Mouse (Mus musculus) MEL (cell line): Measurements from ENCODE around the gene Pop5. TPM values are rescaled to one million over a fixed set of nuclear protein-coding genes. Genes with fewer than 3 reads are reported as not detected.
A peak's percentile ranks its signal among the peaks of the same experiment; 100 is the strongest.

Experiments used
- DNase-seq: peaks from one replicate; pipeline ENCODE4 v3.0.0; 2011; ENCODE audit warnings: low read depth, low spot score
- H3K27ac ChIP-seq: 2 replicates; pipeline ENCODE4 v1.5.1; 2012; ENCODE audit warnings: low read depth, mild to moderate bottlenecking, control low read depth, low read length, moderate library complexity; ENCODE audit not compliant: control insufficient read depth
- H3K27me3 ChIP-seq, 2 experiments: fragments of 150-350 bp in 1 of 2; sonication (generic) in 1 of 2; 2 replicates each; pipeline ENCODE4 v1.6.1; 2012; ENCODE audit warnings: low read length in 2 of 2, mild to moderate bottlenecking in 2 of 2, improper control_type of control experiment in 1 of 2, moderate library complexity in 1 of 2; ENCODE audit not compliant: insufficient read depth in 2 of 2, control insufficient read depth in 1 of 2
- H3K36me3 ChIP-seq, 2 experiments: 2 replicates each; pipeline ENCODE4 v1.6.1; 2012 to 2014; ENCODE audit warnings: low read length in 2 of 2, improper control_type of control experiment in 1 of 2, inconsistent platforms in 1 of 2, mild to moderate bottlenecking in 1 of 2; ENCODE audit not compliant: insufficient read depth in 2 of 2, control insufficient read depth in 1 of 2
- H3K4me1 ChIP-seq, 2 experiments: fragments of 150-350 bp in 1 of 2; sonication (generic) in 1 of 2; 2 replicates each; pipeline ENCODE4 v1.6.1; 2012; ENCODE audit warnings: low read length in 2 of 2, improper control_type of control experiment in 1 of 2, mild to moderate bottlenecking in 1 of 2; ENCODE audit not compliant: insufficient read depth in 2 of 2, control insufficient read depth in 1 of 2
- H3K4me3 ChIP-seq, 2 experiments: fragments of 150-350 bp in 1 of 2; sonication (generic) in 1 of 2; 2 replicates each; pipeline ENCODE4 v1.5.1; 2012; ENCODE audit warnings: low read depth in 2 of 2, low read length in 2 of 2, mild to moderate bottlenecking in 2 of 2, moderate library complexity in 2 of 2, control low read depth in 1 of 2, improper control_type of control experiment in 1 of 2; ENCODE audit not compliant: control insufficient read depth in 1 of 2, insufficient read depth in 1 of 2
- H3K79me2 ChIP-seq: 2 replicates; pipeline ENCODE4 v1.6.1; 2012; ENCODE audit warnings: mild to moderate bottlenecking, low read length, moderate library complexity; ENCODE audit not compliant: control insufficient read depth, poor library complexity, insufficient read depth
- H3K9ac ChIP-seq: 2 replicates; pipeline ENCODE4 v1.6.1; 2012; ENCODE audit warnings: low read depth, mild to moderate bottlenecking, control low read depth, low read length, moderate library complexity; ENCODE audit not compliant: control insufficient read depth, poor library complexity, severe bottlenecking
- H3K9me3 ChIP-seq: fragments of 150-350 bp; sonication (generic); replicated peaks from 2 replicates; pipeline ENCODE4 v1.6.1; 2012; ENCODE audit warnings: mild to moderate bottlenecking, low read length, improper control_type of control experiment, moderate library complexity; ENCODE audit not compliant: insufficient read depth
- CTCF ChIP-seq, 3 experiments: IDR thresholded peaks in 2 of 3; conservative IDR thresholded peaks in 1 of 3; 2 replicates each; pipeline ENCODE4 v1.5.1; 2011 to 2012; ENCODE audit warnings: low read length in 3 of 3, low read depth in 2 of 3, mild to moderate bottlenecking in 2 of 3, improper control_type of control experiment in 1 of 3, inconsistent platforms in 1 of 3, mixed read lengths in 1 of 3, moderate library complexity in 1 of 3; ENCODE audit not compliant: control insufficient read depth in 1 of 3, insufficient read depth in 1 of 3, poor library complexity in 1 of 3, severe bottlenecking in 1 of 3
- E2F4 ChIP-seq: IDR thresholded peaks from 2 replicates; pipeline ENCODE4 v1.6.1; 2011; ENCODE audit warnings: low read depth, low read length, improper control_type of control experiment, borderline replicate concordance
- ELF1 ChIP-seq: IDR thresholded peaks from 2 replicates; pipeline ENCODE4 v1.6.1; 2014; ENCODE audit warnings: low read depth, mild to moderate bottlenecking, inconsistent platforms, low read length, improper control_type of control experiment, moderate library complexity
- EP300 ChIP-seq, 2 experiments: IDR thresholded peaks; 2 replicates each; pipeline ENCODE4 v1.6.1; 2011; ENCODE audit warnings: improper control_type of control experiment in 2 of 2, low read length in 2 of 2, low read depth in 1 of 2, mild to moderate bottlenecking in 1 of 2
- ETS1 ChIP-seq: IDR thresholded peaks from 2 replicates; pipeline ENCODE4 v1.6.1; 2012; ENCODE audit warnings: low read depth, mild to moderate bottlenecking, inconsistent platforms, low read length, improper control_type of control experiment, moderate library complexity
- GABPA ChIP-seq: IDR thresholded peaks from 2 replicates; pipeline ENCODE4 v1.6.1; 2012; ENCODE audit warnings: low read depth, mild to moderate bottlenecking, inconsistent platforms, low read length, improper control_type of control experiment, moderate library complexity
- JUND ChIP-seq: IDR thresholded peaks from 2 replicates; pipeline ENCODE4 v1.6.1; 2011; ENCODE audit warnings: low read depth, mild to moderate bottlenecking, improper control_type of control experiment, low read length
- MAFK ChIP-seq: IDR thresholded peaks from 2 replicates; pipeline ENCODE4 v1.6.1; 2011; ENCODE audit warnings: low read depth, mild to moderate bottlenecking, low read length, improper control_type of control experiment, borderline replicate concordance
- MAZ ChIP-seq: IDR thresholded peaks from 2 replicates; pipeline ENCODE4 v1.6.1; 2012; ENCODE audit warnings: low read depth, mild to moderate bottlenecking, inconsistent platforms, low read length, improper control_type of control experiment
- MEF2A ChIP-seq: IDR thresholded peaks from 2 replicates; pipeline ENCODE4 v1.6.1; 2014; ENCODE audit warnings: low read depth, mild to moderate bottlenecking, inconsistent platforms, low read length, improper control_type of control experiment; ENCODE audit not compliant: poor library complexity, insufficient replicate concordance, severe bottlenecking; ENCODE audit errors: extremely low read depth
- MYB ChIP-seq: IDR thresholded peaks from 2 replicates; pipeline ENCODE4 v1.6.1; 2011; ENCODE audit warnings: mild to moderate bottlenecking, low read depth, low read length, improper control_type of control experiment
- NELFE ChIP-seq: IDR thresholded peaks from 2 replicates; pipeline ENCODE4 v1.6.1; 2011; ENCODE audit warnings: low read depth, low read length, improper control_type of control experiment
- POLR2AphosphoS5 ChIP-seq: IDR thresholded peaks from 2 replicates; pipeline ENCODE4 v1.6.1; 2012; ENCODE audit warnings: low read depth, borderline replicate concordance, mild to moderate bottlenecking, inconsistent platforms, low read length, moderate library complexity, mixed read lengths
- RAD21 ChIP-seq: IDR thresholded peaks from 2 replicates; pipeline ENCODE4 v1.6.1; 2011; ENCODE audit warnings: mild to moderate bottlenecking, low read depth, low read length, improper control_type of control experiment
- RCOR1 ChIP-seq: IDR thresholded peaks from 2 replicates; pipeline ENCODE4 v1.6.1; 2012; ENCODE audit warnings: low read depth, mild to moderate bottlenecking, inconsistent platforms, low read length, improper control_type of control experiment
- SIN3A ChIP-seq: IDR thresholded peaks from 2 replicates; pipeline ENCODE4 v1.6.1; 2012; ENCODE audit warnings: low read length, improper control_type of control experiment, inconsistent platforms
- SMC3 ChIP-seq: IDR thresholded peaks from 2 replicates; pipeline ENCODE4 v1.6.1; 2011; ENCODE audit warnings: low read depth, low read length, improper control_type of control experiment
- TAL1 ChIP-seq: IDR thresholded peaks from 2 replicates; pipeline ENCODE4 v1.6.1; 2012; ENCODE audit warnings: mild to moderate bottlenecking, inconsistent platforms, low read length, moderate library complexity, mixed read lengths
- UBTF ChIP-seq: IDR thresholded peaks from 2 replicates; pipeline ENCODE4 v1.6.1; 2012; ENCODE audit warnings: low read depth, mild to moderate bottlenecking, inconsistent platforms, low read length, improper control_type of control experiment, moderate library complexity, borderline replicate concordance; ENCODE audit not compliant: insufficient read depth
- USF1 ChIP-seq: IDR thresholded peaks from 2 replicates; pipeline ENCODE4 v1.6.1; 2014; ENCODE audit warnings: low read depth, mild to moderate bottlenecking, inconsistent platforms, low read length, improper control_type of control experiment, moderate library complexity
- USF2 ChIP-seq, 2 experiments: IDR thresholded peaks; 2 replicates each; pipeline ENCODE4 v1.6.1; 2011 to 2012; ENCODE audit warnings: improper control_type of control experiment in 2 of 2, low read length in 2 of 2, borderline replicate concordance in 1 of 2, inconsistent platforms in 1 of 2, low read depth in 1 of 2, mild to moderate bottlenecking in 1 of 2; ENCODE audit not compliant: insufficient read depth in 1 of 2
- ZC3H11A ChIP-seq: IDR thresholded peaks from 2 replicates; pipeline ENCODE4 v1.6.1; 2012; ENCODE audit warnings: low read depth, mild to moderate bottlenecking, inconsistent platforms, low read length, improper control_type of control experiment
- ZNF384 ChIP-seq: IDR thresholded peaks from 2 replicates; pipeline ENCODE4 v1.6.1; 2012; ENCODE audit warnings: low read depth, mild to moderate bottlenecking, inconsistent platforms, low read length, improper control_type of control experiment
- polyA plus RNA-seq, 2 experiments: library from polyadenylated mRNA; stranded (reverse) in 1 of 2; unstranded in 1 of 2; fragments of >175 nt in 1 of 2; fragments of >200 nt in 1 of 2; gene quantifications; 2 replicates each; pipeline versions ENCODE4 v1.2.1 to v1.2.4; 2012; ENCODE audit warnings: low replicate concordance in 2 of 2, low read depth in 1 of 2; ENCODE audit not compliant: insufficient read length in 2 of 2, insufficient read depth in 1 of 2, missing spikeins in 1 of 2
- total RNA-seq: library from RNA; depleted of rRNA; stranded (reverse); fragments of 300-350 nt; gene quantifications from 2 replicates; pipeline ENCODE4 v1.2.3, GENCODE M21; 2012

Pop5 gene
- total and polyA plus RNA-seq, 3 experiments, result 103 to 388 (median 208) TPM

GRCm38 (mm10) chr5:115208601-115209000 is 27.0 kb upstream of the Pop5 start (continued):
- no peak for TF ChIP-seq SIN3A
- no peak for TF ChIP-seq TAL1
- TF ChIP-seq, all 39 proteins: peak for 0

GRCm38 (mm10) chr5:115210380-115210779 is 25.3 kb upstream of the Pop5 start:
- H3K4me1 ChIP-seq, result peaks cover 0 to 8% of the 10 kb centered on the region in 2 experiments; a peak in 2 of 4 replicates
- TF ChIP-seq ZC3H11A (peak; percentile 54), RAD21 (peak; percentile 78), EP300 (IDR thresholded peaks at IDR 0.05; ENCODE audit: low read depth in 1 of 2, low read length in 2 of 2) (no peak), CTCF (IDR thresholded peaks at IDR 0.05 in 2 of 3, conservative IDR thresholded peaks at IDR 0.05 in 1 of 3; ENCODE audit: control insufficient read depth in 1 of 3, insufficient read depth in 1 of 3, low read depth in 2 of 3, low read length in 3 of 3, poor library complexity in 1 of 3, severe bottlenecking in 1 of 3) (peak; percentile 78 to 87 (median 80); a peak in 5 of 6 replicates), SMC3 (peak; percentile 75)
- TF ChIP-seq, all 39 proteins: peak for 4
- Histone ChIP-seq H3K27me3 (no peaks in the 10 kb centered on the region), H3K27ac (no peak overlapping the region), H3K4me3 (no peak overlapping the region), H3K36me3 (no peaks in the 10 kb centered on the region), H3K9me3 (no peaks in the 10 kb centered on the region), H3K79me2 (no peaks in the 10 kb centered on the region), H3K9ac (no peak overlapping the region)
- peak; percentile 62 for DNase-seq

DNA sequence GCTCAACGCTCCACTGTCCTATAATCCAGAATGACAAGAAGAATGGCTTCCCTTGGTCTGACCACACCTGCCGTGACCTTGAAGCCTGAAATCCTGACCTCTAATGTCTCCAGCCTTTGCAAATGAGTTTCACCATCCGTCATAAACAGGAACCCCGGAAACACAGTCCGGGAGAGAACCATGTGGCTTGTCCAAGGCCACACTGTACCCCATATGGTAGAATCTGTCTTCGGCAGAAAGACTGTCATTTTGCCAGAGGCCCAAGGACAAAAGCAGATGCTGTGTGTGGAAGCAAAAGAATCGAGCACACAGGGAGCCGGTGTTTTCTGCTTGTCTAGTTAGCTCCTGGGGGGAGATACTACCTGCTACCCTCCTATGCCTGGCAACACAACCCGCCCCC is 23.2 kb upstream of the Pop5 start:
- H3K9ac ChIP-seq, result no peak overlapping the region
- no peaks in the 10 kb centered on the region for H3K27me3 ChIP-seq

More for the DNA sequence above, 23.2 kb upstream of the Pop5 start:
- H3K27ac ChIP-seq, result no peak overlapping the region
- DNase-seq, result no peak
- no peaks in the 10 kb centered on the region for H3K36me3 ChIP-seq
- TF ChIP-seq MAFK (no peak), NELFE (no peak), MYB (no peak), ETS1 (no peak), EP300 (IDR thresholded peaks at IDR 0.05; ENCODE audit: low read depth in 1 of 2, low read length in 2 of 2) (no peak), E2F4 (no peak), TAL1 (no peak), JUND (no peak), UBTF (no peak), USF2 (IDR thresholded peaks at IDR 0.05; ENCODE audit: borderline replicate concordance in 1 of 2, insufficient read depth in 1 of 2, low read depth in 1 of 2, low read length in 2 of 2) (no peak), MEF2A (no peak), USF1 (no peak), POLR2AphosphoS5 (no peak), ZNF384 (no peak), RCOR1 (no peak), ELF1 (no peak), SMC3 (no peak), GABPA (no peak), CTCF (IDR thresholded peaks at IDR 0.05 in 2 of 3, conservative IDR thresholded peaks at IDR 0.05 in 1 of 3; ENCODE audit: control insufficient read depth in 1 of 3, insufficient read depth in 1 of 3, low read depth in 2 of 3, low read length in 3 of 3, poor library complexity in 1 of 3, severe bottlenecking in 1 of 3) (no peak), MAZ (no peak)
- peaks cover 0 to 4% of the 10 kb centered on the region in 2 experiments; a peak in 2 of 4 replicates for H3K4me1 ChIP-seq
- no peak overlapping the region for H3K4me3 ChIP-seq
- no peaks in the 10 kb centered on the region for H3K79me2 ChIP-seq
- H3K9me3 ChIP-seq, result no peaks in the 10 kb centered on the region
